Mouse (Mus musculus): ENCODE results near the gene A3galt2.

DNA sequence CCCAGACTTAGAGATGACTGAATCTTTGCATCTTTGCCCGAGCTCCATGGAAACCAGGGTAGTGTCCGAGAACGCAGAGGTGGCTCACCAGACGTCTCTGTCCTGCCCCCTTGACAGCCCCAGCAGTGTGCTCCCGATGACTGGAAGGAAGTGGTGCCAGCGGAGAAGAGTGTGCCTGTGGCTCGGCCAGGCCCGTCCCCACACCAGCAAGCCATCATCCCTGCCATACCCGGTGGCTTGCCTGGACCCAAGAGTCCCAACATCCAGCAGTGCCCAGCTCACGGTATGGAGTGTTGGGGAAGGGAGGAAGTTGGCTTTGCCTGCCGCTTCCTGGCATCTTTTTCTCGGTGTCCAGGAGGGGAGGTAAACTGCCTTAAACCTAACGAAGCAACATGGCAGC is 31.7 kb upstream of the A3galt2 start:
- TF ChIP-seq CTCF (IDR thresholded peaks at IDR 0.05; ENCODE audit: low read depth): no peak
- TF ChIP-seq EP300 (IDR thresholded peaks at IDR 0.05; ENCODE audit: low read depth): no peak
